ENCODE assay signal across 8 mouse cellular contexts in genomic region chr15:26309291-26309931, GRCm38 (mm10). TPM values are rescaled to one million over a fixed set of nuclear protein-coding genes. Genes with fewer than 3 reads are reported as not detected.
DNase-seq lines count a peak whose midpoint lies in the region; ATAC-seq lines count a peak whose summit lies in the region.

No protein-coding gene starts in this region.

- no peaks in the 10 kb centered on the region for H3K36me3 ChIP-seq in heart, embryonic 12.5 days
- H3K36me3 ChIP-seq in kidney, embryonic 15.5 days = no peaks in the 10 kb centered on the region
- no peaks in the 10 kb centered on the region for H3K36me3 ChIP-seq in liver, embryonic 12.5 days
- no peaks in the 10 kb centered on the region for H3K36me3 ChIP-seq in neural tube, embryonic 12.5 days

- peak overlapping the region; percentile 60 for H3K4me3 ChIP-seq in heart, embryonic 12.5 days
- H3K4me3 ChIP-seq in kidney, embryonic 15.5 days (replicated peaks) = peak overlapping the region; percentile 62
- peak overlapping the region; percentile 45 for H3K4me3 ChIP-seq in liver, embryonic 12.5 days
- peak overlapping the region; percentile 61 for H3K4me3 ChIP-seq in neural tube, embryonic 12.5 days

- H3K4me2 ChIP-seq in heart, embryonic 12.5 days = peak overlapping the region; percentile 98
- peak overlapping the region; percentile 97 for H3K4me2 ChIP-seq in kidney, embryonic 15.5 days
- peak overlapping the region; percentile 67 for H3K4me2 ChIP-seq in liver, embryonic 12.5 days
- peak overlapping the region; percentile 93 for H3K4me2 ChIP-seq in neural tube, embryonic 12.5 days (replicated peaks)

- H3K27me3 ChIP-seq in heart, embryonic 12.5 days (replicated peaks) = peaks cover 14% of the 10 kb centered on the region
- peaks cover 41% of the 10 kb centered on the region for H3K27me3 ChIP-seq in kidney, embryonic 15.5 days
- peaks cover 30% of the 10 kb centered on the region for H3K27me3 ChIP-seq in liver, embryonic 12.5 days (replicated peaks)
- H3K27me3 ChIP-seq in neural tube, embryonic 12.5 days (replicated peaks) = peaks cover 10% of the 10 kb centered on the region

- ATAC-seq in heart, embryonic 12.5 days (ENCODE audit: insufficient number of reproducible peaks, low FRiP score) = peak; percentile 48; the same call in 1 of the 2 replicates
- peak; percentile 88 for ATAC-seq in kidney, embryonic 15.5 days (replicated peaks; ENCODE audit: low FRiP score)
- no peak for ATAC-seq in liver, embryonic 12.5 days
- ATAC-seq in neural tube, embryonic 12.5 days (ENCODE audit: low FRiP score, low read depth) = peak; percentile 65

- no peaks in the 10 kb centered on the region for H3K9me3 ChIP-seq in heart, embryonic 12.5 days (replicated peaks)
- H3K9me3 ChIP-seq in kidney, embryonic 15.5 days (replicated peaks) = no peaks in the 10 kb centered on the region
- no peaks in the 10 kb centered on the region for H3K9me3 ChIP-seq in liver, embryonic 12.5 days (replicated peaks)
- no peaks in the 10 kb centered on the region for H3K9me3 ChIP-seq in neural tube, embryonic 12.5 days

- peak; percentile 5 to 8 for DNase-seq in B cell, adult 2 months
- DNase-seq in adrenal gland, adult (ENCODE audit: inconsistent age in 2 of 2, low spot score in 1 of 2) = peak; percentile 64 to 89
- peak; percentile 80 for DNase-seq in embryo, embryonic 9.5 days (ENCODE audit: extremely low spot score)
- peak; percentile 64 for DNase-seq in urinary bladder, postnatal 14 days (ENCODE audit: low spot score)

- peak overlapping the region; percentile 5 for H3K9ac ChIP-seq in heart, embryonic 12.5 days
- H3K9ac ChIP-seq in kidney, embryonic 15.5 days = no peak overlapping the region
- H3K9ac ChIP-seq in liver, embryonic 12.5 days = no peak overlapping the region
- H3K9ac ChIP-seq in neural tube, embryonic 12.5 days = peak overlapping the region; percentile 74

- H3K4me1 ChIP-seq in heart, embryonic 12.5 days (replicated peaks) = peaks cover 12% of the 10 kb centered on the region; the same call in 1 of the 2 replicates
- H3K4me1 ChIP-seq in kidney, embryonic 15.5 days = peaks cover 16% of the 10 kb centered on the region
- H3K4me1 ChIP-seq in liver, embryonic 12.5 days = 0 out of 2 replicates have a peak, but pooled peaks cover 7% of the 10 kb centered on the region
- H3K4me1 ChIP-seq in neural tube, embryonic 12.5 days = 0 out of 2 replicates have a peak, but pooled peaks cover 5% of the 10 kb centered on the region

- WGBS in heart, embryonic 12.5 days = under 1% methylated on average over 58 of the region's 62 CpGs
- under 1% methylated on average over 61 of the region's 62 CpGs for WGBS in kidney, embryonic 15.5 days
- WGBS in liver, embryonic 12.5 days (ENCODE audit: insufficient replicate concordance) = under 1% methylated on average over 62 of the region's 62 CpGs
- WGBS in neural tube, embryonic 12.5 days = under 1% methylated on average over 59 of the region's 62 CpGs

- H3K27ac ChIP-seq in heart, embryonic 12.5 days (ENCODE audit: poor library complexity, severe bottlenecking) = no peak overlapping the region
- no peak overlapping the region for H3K27ac ChIP-seq in kidney, embryonic 15.5 days
- H3K27ac ChIP-seq in liver, embryonic 12.5 days = no peak overlapping the region
- peak overlapping the region; percentile 64; the same call in 1 of the 2 replicates for H3K27ac ChIP-seq in neural tube, embryonic 12.5 days

RNA-seq across cellular contexts. Expression of gene March11, which starts 0.6 kb away (rescaled TPM):
- 0.17 and 0.24 TPM in 2 replicates for polyA plus RNA-seq in heart, embryonic 12.5 days (2016; fragmentation: Nextera tagmentation; extraction: Ambion mirVana)
- polyA plus RNA-seq in kidney, embryonic 15.5 days (2015; fragmentation: Nextera tagmentation; extraction: Ambion mirVana) = 0.51 and 0.67 TPM in 2 replicates
- polyA plus RNA-seq in liver, embryonic 12.5 days (2016; fragmentation: Nextera tagmentation; extraction: Ambion mirVana) = 0.28 TPM in 1 of 2 replicates, not detected in the other
- 6.3 and 7.3 TPM in 2 replicates for polyA plus RNA-seq in neural tube, embryonic 12.5 days (2016; fragmentation: Nextera tagmentation; extraction: Ambion mirVana)

Comparison
In these comparisons a context has a peak if more than half of its experiments do, and no peak if none do; other contexts are left out.
1. DNase-seq: peak in every context shown above with its lines; median percentile 80 in embryo, embryonic 9.5 days; 76 in adrenal gland, adult; 64 in urinary bladder, postnatal 14 days; 6 in B cell, adult 2 months.
2. H3K9ac ChIP-seq: peak in heart, embryonic 12.5 days (single experiment) and neural tube, embryonic 12.5 days (single experiment); none in kidney, embryonic 15.5 days (single experiment) and liver, embryonic 12.5 days (single experiment).
3. Peak in every context shown above with its lines, with median percentiles within 50 percentile points of each other: H3K4me2 ChIP-seq and H3K4me3 ChIP-seq.